Mouse (Mus musculus) E14TG2a.4 (cell line): ENCODE data around the gene Apof.

Experiments used
- CTCF ChIP-seq: conservative IDR thresholded peaks from 2 replicates; pipeline ENCODE4 v1.5.1; 2014; ENCODE audit warnings: low read length
- NANOG ChIP-seq: IDR thresholded peaks from 2 replicates; pipeline ENCODE4 v1.6.1; 2014; ENCODE audit warnings: borderline replicate concordance, low read length, mixed read lengths
- POU5F1 ChIP-seq: IDR thresholded peaks from 2 replicates; pipeline ENCODE4 v1.6.1; 2014; ENCODE audit warnings: low read length, borderline replicate concordance

DNA sequence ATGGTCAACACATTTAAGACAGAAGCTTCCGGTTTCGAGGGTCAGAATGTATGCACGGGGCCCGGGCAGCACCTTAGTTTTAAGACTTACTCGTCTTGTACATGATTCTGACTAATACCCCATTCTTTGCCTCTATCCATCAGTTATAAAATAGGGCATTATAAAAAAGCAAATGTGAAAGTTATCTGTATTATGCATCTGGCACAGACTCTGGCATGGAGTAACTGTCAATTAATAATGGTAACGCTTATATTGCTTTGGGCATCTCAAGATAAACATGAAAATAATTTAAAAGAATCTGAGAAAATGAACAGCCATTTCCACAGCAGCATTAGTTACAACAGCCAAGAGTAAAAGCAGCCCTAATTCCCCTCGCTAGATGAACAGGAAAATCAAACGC is 40.5 kb upstream of the Apof start:
- no peak for TF ChIP-seq CTCF
- TF ChIP-seq POU5F1 = no peak
- no peak for TF ChIP-seq NANOG
